Mouse (Mus musculus): ENCODE results near the gene Ip6k2. TPM values are rescaled to one million over a fixed set of nuclear protein-coding genes. Genes with fewer than 3 reads are reported as not detected.

Gene Ip6k2
- total and polyA plus RNA-seq, 3 experiments: 33.6 to 43.8 (median 39.0) TPM

- ATAC-seq (ENCODE audit: extremely low read depth, insufficient number of reproducible peaks, low FRiP score, poor library complexity, severe bottlenecking) (no peak), DNase-seq (ENCODE audit: low spot score) (no peak)
- Histone ChIP-seq H3K4me1 (ENCODE audit: insufficient read depth, low read depth, low read length) (peaks cover 4% of the 10 kb centered on the region), H3K36me3 (replicated peaks) (no peaks in the 10 kb centered on the region), H3K9me3 (replicated peaks) (no peaks in the 10 kb centered on the region), H3K4me3 (ENCODE audit: low read depth, low read length) (no peak overlapping the region), H3K27me3 (ENCODE audit: insufficient read depth, low read length) (peaks cover 17% of the 10 kb centered on the region)
- no peak for TF ChIP-seq GATA1 (IDR thresholded peaks at IDR 0.05; ENCODE audit: borderline replicate concordance, low read length)
- TF ChIP-seq POLR2AphosphoS5 (IDR thresholded peaks at IDR 0.05; ENCODE audit: insufficient replicate concordance, low read depth, low read length): no peak
- no peak for TF ChIP-seq TAL1 (conservative IDR thresholded peaks at IDR 0.05; ENCODE audit: low read depth, low read length)
- no peak for TF ChIP-seq CTCF (IDR thresholded peaks at IDR 0.05; ENCODE audit: low read depth, low read length)
- TF ChIP-seq GATA2 (IDR thresholded peaks at IDR 0.05; ENCODE audit: borderline replicate concordance, low read depth, low read length): no peak
These were observed 29.2 kb upstream of the Ip6k2 start for GRCm38 (mm10) chr9:108754423-108754822.

GRCm38 (mm10) chr9:108757406-108757805, 26.2 kb upstream of the Ip6k2 start:
- TF ChIP-seq GATA2 (IDR thresholded peaks at IDR 0.05; ENCODE audit: borderline replicate concordance, low read depth, low read length): no peak
- no peak for TF ChIP-seq POLR2AphosphoS5 (IDR thresholded peaks at IDR 0.05; ENCODE audit: insufficient replicate concordance, low read depth, low read length)
- TF ChIP-seq TAL1 (conservative IDR thresholded peaks at IDR 0.05; ENCODE audit: low read depth, low read length): no peak
- TF ChIP-seq GATA1 (IDR thresholded peaks at IDR 0.05; ENCODE audit: borderline replicate concordance, low read length): no peak
- TF ChIP-seq CTCF (IDR thresholded peaks at IDR 0.05; ENCODE audit: low read depth, low read length): no peak
- Histone ChIP-seq H3K4me1 (ENCODE audit: insufficient read depth, low read depth, low read length) (peaks cover 4% of the 10 kb centered on the region), H3K36me3 (replicated peaks) (no peaks in the 10 kb centered on the region), H3K9me3 (replicated peaks) (no peaks in the 10 kb centered on the region), H3K27me3 (ENCODE audit: insufficient read depth, low read length) (peaks cover 16% of the 10 kb centered on the region), H3K4me3 (ENCODE audit: low read depth, low read length) (no peak overlapping the region)
- DNase-seq (ENCODE audit: low spot score) (no peak), ATAC-seq (ENCODE audit: extremely low read depth, insufficient number of reproducible peaks, low FRiP score, poor library complexity, severe bottlenecking) (no peak)

- ATAC-seq (ENCODE audit: extremely low read depth, insufficient number of reproducible peaks, low FRiP score, poor library complexity, severe bottlenecking): no peak
- Histone ChIP-seq H3K9me3 (replicated peaks) (no peaks in the 10 kb centered on the region), H3K27me3 (ENCODE audit: insufficient read depth, low read length) (peaks cover 16% of the 10 kb centered on the region), H3K36me3 (replicated peaks) (no peaks in the 10 kb centered on the region), H3K4me1 (ENCODE audit: insufficient read depth, low read depth, low read length) (no peaks in the 10 kb centered on the region), H3K4me3 (ENCODE audit: low read depth, low read length) (no peak overlapping the region)
- DNase-seq (ENCODE audit: low spot score): no peak
- TF ChIP-seq TAL1 (conservative IDR thresholded peaks at IDR 0.05; ENCODE audit: low read depth, low read length) (no peak), POLR2AphosphoS5 (IDR thresholded peaks at IDR 0.05; ENCODE audit: insufficient replicate concordance, low read depth, low read length) (no peak), CTCF (IDR thresholded peaks at IDR 0.05; ENCODE audit: low read depth, low read length) (no peak), GATA2 (IDR thresholded peaks at IDR 0.05; ENCODE audit: borderline replicate concordance, low read depth, low read length) (no peak), GATA1 (IDR thresholded peaks at IDR 0.05; ENCODE audit: borderline replicate concordance, low read length) (no peak)
These were observed 24.5 kb upstream of the Ip6k2 start for GRCm38 (mm10) chr9:108759121-108759520.

GRCm38 (mm10) chr9:108759805-108760204, 23.8 kb upstream of the Ip6k2 start:
- Histone ChIP-seq H3K27me3 (ENCODE audit: insufficient read depth, low read length) (peaks cover 14% of the 10 kb centered on the region), H3K36me3 (replicated peaks) (no peaks in the 10 kb centered on the region), H3K4me3 (ENCODE audit: low read depth, low read length) (no peak overlapping the region), H3K9me3 (replicated peaks) (no peaks in the 10 kb centered on the region), H3K4me1 (ENCODE audit: insufficient read depth, low read depth, low read length) (no peaks in the 10 kb centered on the region)
- DNase-seq (ENCODE audit: low spot score) (peak; percentile 35), ATAC-seq (ENCODE audit: extremely low read depth, insufficient number of reproducible peaks, low FRiP score, poor library complexity, severe bottlenecking) (no peak)
- TF ChIP-seq TAL1 (conservative IDR thresholded peaks at IDR 0.05; ENCODE audit: low read depth, low read length) (no peak), CTCF (IDR thresholded peaks at IDR 0.05; ENCODE audit: low read depth, low read length) (peak; percentile 94), POLR2AphosphoS5 (IDR thresholded peaks at IDR 0.05; ENCODE audit: insufficient replicate concordance, low read depth, low read length) (no peak), GATA1 (IDR thresholded peaks at IDR 0.05; ENCODE audit: borderline replicate concordance, low read length) (no peak), GATA2 (IDR thresholded peaks at IDR 0.05; ENCODE audit: borderline replicate concordance, low read depth, low read length) (no peak)

DNA sequence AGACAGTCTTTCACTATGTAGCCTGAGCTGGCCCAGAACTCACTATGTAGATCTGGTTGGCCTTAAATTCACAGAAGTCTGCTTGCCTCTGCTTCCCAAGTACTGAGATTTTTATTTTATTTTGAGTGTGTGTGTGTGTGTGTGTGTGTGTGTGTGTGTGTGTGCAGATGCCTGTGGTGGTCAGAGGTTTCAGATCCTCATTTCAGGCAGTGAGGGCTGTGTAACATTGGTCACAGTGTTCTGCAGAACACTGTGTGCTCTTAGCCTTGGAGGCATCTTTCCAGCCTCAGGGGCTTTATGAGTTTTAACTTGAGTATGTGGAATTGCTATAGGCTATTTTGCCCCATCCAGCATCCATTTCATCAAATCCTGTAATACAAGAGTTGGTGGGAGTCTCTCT, 22.0 kb upstream of the Ip6k2 start:
- no peak overlapping the region for H3K4me3 ChIP-seq (ENCODE audit: low read depth, low read length)
- TF ChIP-seq GATA1 (IDR thresholded peaks at IDR 0.05; ENCODE audit: borderline replicate concordance, low read length) (no peak), POLR2AphosphoS5 (IDR thresholded peaks at IDR 0.05; ENCODE audit: insufficient replicate concordance, low read depth, low read length) (no peak), CTCF (IDR thresholded peaks at IDR 0.05; ENCODE audit: low read depth, low read length) (no peak), TAL1 (conservative IDR thresholded peaks at IDR 0.05; ENCODE audit: low read depth, low read length) (no peak), GATA2 (IDR thresholded peaks at IDR 0.05; ENCODE audit: borderline replicate concordance, low read depth, low read length) (no peak)
- H3K27me3 ChIP-seq (ENCODE audit: insufficient read depth, low read length): peaks cover 18% of the 10 kb centered on the region
- no peaks in the 10 kb centered on the region for H3K36me3 ChIP-seq (replicated peaks)
- no peak for DNase-seq (ENCODE audit: low spot score)
- no peaks in the 10 kb centered on the region for H3K9me3 ChIP-seq (replicated peaks)
- no peaks in the 10 kb centered on the region for H3K4me1 ChIP-seq (ENCODE audit: insufficient read depth, low read depth, low read length)
- ATAC-seq (ENCODE audit: extremely low read depth, insufficient number of reproducible peaks, low FRiP score, poor library complexity, severe bottlenecking): no peak

GRCm38 (mm10) chr9:108764971-108765370, 18.6 kb upstream of the Ip6k2 start:
- H3K4me1 ChIP-seq (ENCODE audit: insufficient read depth, low read depth, low read length): no peaks in the 10 kb centered on the region
- no peak for DNase-seq (ENCODE audit: low spot score)
- no peaks in the 10 kb centered on the region for H3K9me3 ChIP-seq (replicated peaks)
- H3K27me3 ChIP-seq (ENCODE audit: insufficient read depth, low read length): peaks cover 20% of the 10 kb centered on the region
- no peak overlapping the region for H3K4me3 ChIP-seq (ENCODE audit: low read depth, low read length)
- H3K36me3 ChIP-seq (replicated peaks): no peaks in the 10 kb centered on the region
- TF ChIP-seq GATA2 (IDR thresholded peaks at IDR 0.05; ENCODE audit: borderline replicate concordance, low read depth, low read length): no peak
- no peak for TF ChIP-seq GATA1 (IDR thresholded peaks at IDR 0.05; ENCODE audit: borderline replicate concordance, low read length)
- TF ChIP-seq CTCF (IDR thresholded peaks at IDR 0.05; ENCODE audit: low read depth, low read length): no peak
- TF ChIP-seq POLR2AphosphoS5 (IDR thresholded peaks at IDR 0.05; ENCODE audit: insufficient replicate concordance, low read depth, low read length): no peak
- no peak for TF ChIP-seq TAL1 (conservative IDR thresholded peaks at IDR 0.05; ENCODE audit: low read depth, low read length)
- no peak for ATAC-seq (ENCODE audit: extremely low read depth, insufficient number of reproducible peaks, low FRiP score, poor library complexity, severe bottlenecking)
